Mouse (Mus musculus): ENCODE data around the gene Fbll1. TPM values are rescaled to one million over a fixed set of nuclear protein-coding genes. Genes with fewer than 3 reads are reported as not detected.

Gene Fbll1
- polyA plus RNA-seq, 1 experiment from 2014 or later, result 0.62 TPM

GRCm38 (mm10) chr11:35750578-35750977, 48.1 kb downstream of the Fbll1 start:
- H3K27ac ChIP-seq (replicated peaks), result peak overlapping the region; percentile 76
- peak; percentile 75 for DNase-seq (ENCODE audit: low spot score)
- ATAC-seq (ENCODE audit: low FRiP score, low TSS enrichment), result peak; percentile 97
- no peak overlapping the region for H3K9ac ChIP-seq (ENCODE audit: low read length)
- no peak for TF ChIP-seq CTCF (IDR thresholded peaks at IDR 0.05; ENCODE audit: low read depth)
- TF ChIP-seq EP300 (optimal IDR thresholded peaks at IDR 0.05), result peak; percentile 93
- no peaks in the 10 kb centered on the region for H3K4me1 ChIP-seq (replicated peaks; ENCODE audit: control insufficient read depth, insufficient read depth)
- no peaks in the 10 kb centered on the region for H3K9me3 ChIP-seq (ENCODE audit: control insufficient read depth, low read length)
- WGBS, result 37% methylated on average over 8 of the region's 8 CpGs
- H3K27me3 ChIP-seq (ENCODE audit: control insufficient read depth, insufficient read depth, low read length), result no peaks in the 10 kb centered on the region
- no peak overlapping the region for H3K4me2 ChIP-seq (replicated peaks; ENCODE audit: low read depth)
- H3K4me3 ChIP-seq (ENCODE audit: low read depth, low read length), result no peak overlapping the region
- no peaks in the 10 kb centered on the region for H3K36me3 ChIP-seq (ENCODE audit: control insufficient read depth, insufficient read depth, low read length)

MicroRNA genes within 50 kb of the gene (microRNA counts, 519-probe panel; counts per million panel counts)
- microRNA mmu-miR-103, result 6,217 counts per million, percentile 79 among the panel's probes with 10 or more counts

Small RNA genes within 50 kb of the gene (microRNA-seq; reads per million reads assigned to microRNA genes)
- 2.3 reads per million for gene Mir103-1

Other genes starting within 250 kb of the Fbll1 start
- gene Pank3, start 29.4 kb downstream of the Fbll1 start, polyA plus RNA-seq (2015; fragmentation: Nextera tagmentation; extraction: Ambion mirVana), result 8.7 and 10.4 TPM in 2 replicates
- gene Rars, start 35.6 kb upstream of the Fbll1 start, polyA plus RNA-seq (2015; fragmentation: Nextera tagmentation; extraction: Ambion mirVana), result 55.8 and 57.0 TPM in 2 replicates
- 7.8 and 9.0 TPM in 2 replicates for gene Wwc1, start 181.6 kb upstream of the Fbll1 start, polyA plus RNA-seq (2015; fragmentation: Nextera tagmentation; extraction: Ambion mirVana)

All from stomach, postnatal 0 days (tissue).